Mouse (Mus musculus) stomach, embryonic 15.5 days (tissue): ENCODE measurements around the gene Ttc39a. TPM values are rescaled to one million over a fixed set of nuclear protein-coding genes. Genes with fewer than 3 reads are reported as not detected.
A peak's percentile ranks its signal among the peaks of the same experiment; 100 is the strongest.

ENCODE experiments used
- ATAC-seq: fragments of 200-750 bp; cut with Nextera tagmentation; 2 replicates; pipeline ENCODE4 v1.8.0; 2017; ENCODE audit warnings: low read depth, moderate number of reproducible peaks, moderate TSS enrichment; ENCODE audit not compliant: insufficient read depth, low FRiP score
- H3K27ac ChIP-seq: fragments of 300-500 bp; sonication (generic); 2 replicates; pipeline ENCODE4 v1.5.1; 2015; ENCODE audit warnings: mild to moderate bottlenecking, inconsistent platforms
- H3K27me3 ChIP-seq: fragments of 300-500 bp; sonication (generic); replicated peaks from 2 replicates; pipeline ENCODE4 v1.6.1; 2015; ENCODE audit warnings: inconsistent platforms
- H3K36me3 ChIP-seq: fragments of 300-500 bp; sonication (generic); 2 replicates; pipeline ENCODE4 v1.6.1; 2015; ENCODE audit warnings: inconsistent platforms
- H3K4me1 ChIP-seq: fragments of 300-500 bp; sonication (generic); 2 replicates; pipeline ENCODE4 v1.6.1; 2015; ENCODE audit warnings: inconsistent platforms
- H3K4me2 ChIP-seq: fragments of 300-500 bp; sonication (generic); 2 replicates; pipeline ENCODE4 v1.6.1; 2015; ENCODE audit warnings: mild to moderate bottlenecking, inconsistent platforms
- H3K4me3 ChIP-seq: fragments of 300-500 bp; sonication (generic); replicated peaks from 2 replicates; pipeline ENCODE4 v1.5.1; 2015; ENCODE audit warnings: inconsistent platforms
- H3K9ac ChIP-seq: fragments of 300-500 bp; sonication (generic); 2 replicates; pipeline ENCODE4 v1.6.1; 2015; ENCODE audit warnings: inconsistent platforms
- H3K9me3 ChIP-seq: fragments of 300-500 bp; sonication (generic); 2 replicates; pipeline ENCODE4 v1.6.1; 2016; ENCODE audit warnings: inconsistent platforms
- WGBS: fragments of 180-500 bp; shearing (Covaris S2); methylation state at CpG from one replicate; pipeline ENCODE4 v1.1.7; 2015; 5-methylcytosine and 5-hydroxymethylcytosine counted together
- polyA plus RNA-seq: library from polyadenylated mRNA; unstranded; fragments of >200 nt; fragmentation: Nextera tagmentation; extraction: Ambion mirVana; gene quantifications from 2 replicates; pipeline ENCODE4 v1.2.1, GENCODE M21; 2015

The Ttc39a gene
- polyA plus RNA-seq, 1 experiment from 2014 or later: 21.3 TPM

DNA sequence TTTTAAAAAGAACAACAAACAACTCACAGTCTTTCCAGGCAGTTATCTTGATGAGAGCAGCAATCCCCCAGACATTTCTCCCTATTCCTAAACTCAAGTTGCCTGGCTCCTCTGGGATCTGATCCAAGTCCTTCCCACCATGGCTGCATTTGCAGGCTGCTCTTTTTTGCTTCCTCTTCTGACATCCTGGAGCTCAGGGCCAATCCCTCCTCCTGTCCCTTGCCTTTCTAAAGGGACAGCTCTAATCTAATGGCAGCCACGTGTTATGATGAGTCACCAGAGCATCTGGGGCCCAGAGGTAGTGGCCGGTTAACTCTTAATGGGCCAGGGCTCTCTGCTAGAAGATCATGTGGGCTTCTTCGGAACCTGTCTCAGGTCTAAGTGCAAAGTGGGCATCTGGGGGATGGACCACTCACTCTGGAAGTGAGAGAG lies 353 bp upstream of the Ttc39a start:
- WGBS: 5% methylated on average over 3 of the region's 3 CpGs
- Histone ChIP-seq H3K27me3 (no peaks in the 10 kb centered on the region), H3K4me1 (peaks cover 11% of the 10 kb centered on the region)

DNA sequence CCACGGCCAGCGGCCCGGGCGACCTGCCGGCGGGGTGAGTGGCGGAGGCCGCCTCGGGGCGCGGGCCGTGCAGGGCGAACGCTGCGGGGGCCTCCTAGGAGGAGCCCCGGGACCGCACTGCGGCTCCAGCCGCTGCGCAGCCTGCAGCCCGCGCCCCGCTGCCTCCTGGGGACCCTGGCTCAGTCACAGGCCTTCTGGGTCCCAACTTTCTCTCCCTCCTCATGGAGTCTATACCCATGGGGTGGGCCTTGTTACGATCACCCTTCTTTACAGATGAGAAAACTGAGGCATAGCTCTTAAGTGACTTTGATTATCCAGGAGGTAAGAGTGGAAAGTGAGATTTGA lies 725 bp downstream of the Ttc39a start:
- Histone ChIP-seq H3K4me3 (peak overlapping the region; percentile 66), H3K27me3 (no peaks in the 10 kb centered on the region), H3K36me3 (no peaks in the 10 kb centered on the region), H3K4me1 (peaks cover 11% of the 10 kb centered on the region), H3K9me3 (no peaks in the 10 kb centered on the region), H3K4me2 (peak overlapping the region; percentile 94), H3K27ac (peak overlapping the region; percentile 74), H3K9ac (peak overlapping the region; percentile 47; the same call in 1 of the 2 replicates)
- peak; percentile 1; the same call in 1 of the 2 replicates for ATAC-seq
- 2% methylated on average over 24 of the region's 24 CpGs for WGBS

More for the DNA sequence above, 353 bp upstream of the Ttc39a start:
- Histone ChIP-seq H3K4me2 (peak overlapping the region; percentile 94), H3K9ac (no peak overlapping the region), H3K4me3 (peak overlapping the region; percentile 66), H3K9me3 (no peaks in the 10 kb centered on the region), H3K36me3 (no peaks in the 10 kb centered on the region), H3K27ac (peak overlapping the region; percentile 74)
- peak; percentile 86 for ATAC-seq

DNA sequence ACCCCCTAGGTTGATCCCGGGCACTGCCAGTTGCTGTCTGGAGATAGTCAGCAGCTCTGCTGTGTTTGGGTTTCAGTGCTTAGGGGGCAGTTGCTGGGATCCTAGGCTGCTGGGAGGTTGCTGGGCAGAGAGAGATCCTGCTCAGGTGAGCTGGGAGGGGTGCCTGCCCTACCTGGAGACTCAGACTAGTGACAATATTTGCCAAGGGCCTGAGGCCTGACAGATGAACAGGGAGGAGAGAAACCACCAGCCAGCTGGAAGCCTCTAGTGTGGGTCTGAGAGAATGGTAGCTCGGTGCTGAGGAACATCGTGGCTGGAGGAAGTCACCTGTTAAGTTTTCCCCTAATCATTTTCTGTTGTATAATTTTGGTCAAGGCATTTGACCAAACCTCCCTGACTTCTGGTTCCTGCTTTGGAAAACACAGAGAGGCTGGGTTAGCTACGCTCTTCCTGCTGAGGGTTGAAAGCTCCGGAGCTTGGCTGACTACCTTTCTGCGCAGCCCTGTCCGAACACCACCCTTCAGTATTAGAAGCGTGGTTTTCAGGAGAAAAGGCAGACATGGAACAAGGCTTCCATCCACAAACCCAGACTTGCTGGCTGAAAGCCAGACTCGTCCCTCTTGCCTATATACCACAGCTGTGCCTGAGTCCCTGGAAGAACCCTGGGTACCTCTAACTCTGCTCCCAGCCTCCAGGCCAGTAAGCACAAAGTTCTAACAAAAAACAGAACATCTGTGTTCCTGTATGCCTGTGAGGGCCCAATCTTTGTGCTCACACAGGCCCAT lies 1.5 kb downstream of the Ttc39a start:
- ATAC-seq: no peak
- Histone ChIP-seq H3K9me3 (no peaks in the 10 kb centered on the region), H3K4me3 (peak overlapping the region; percentile 66), H3K4me2 (peak overlapping the region; percentile 94), H3K27me3 (no peaks in the 10 kb centered on the region), H3K27ac (peak overlapping the region; percentile 74), H3K4me1 (peaks cover 11% of the 10 kb centered on the region), H3K9ac (no peak overlapping the region), H3K36me3 (no peaks in the 10 kb centered on the region)
- 60% methylated on average over 9 of the region's 9 CpGs for WGBS

DNA sequence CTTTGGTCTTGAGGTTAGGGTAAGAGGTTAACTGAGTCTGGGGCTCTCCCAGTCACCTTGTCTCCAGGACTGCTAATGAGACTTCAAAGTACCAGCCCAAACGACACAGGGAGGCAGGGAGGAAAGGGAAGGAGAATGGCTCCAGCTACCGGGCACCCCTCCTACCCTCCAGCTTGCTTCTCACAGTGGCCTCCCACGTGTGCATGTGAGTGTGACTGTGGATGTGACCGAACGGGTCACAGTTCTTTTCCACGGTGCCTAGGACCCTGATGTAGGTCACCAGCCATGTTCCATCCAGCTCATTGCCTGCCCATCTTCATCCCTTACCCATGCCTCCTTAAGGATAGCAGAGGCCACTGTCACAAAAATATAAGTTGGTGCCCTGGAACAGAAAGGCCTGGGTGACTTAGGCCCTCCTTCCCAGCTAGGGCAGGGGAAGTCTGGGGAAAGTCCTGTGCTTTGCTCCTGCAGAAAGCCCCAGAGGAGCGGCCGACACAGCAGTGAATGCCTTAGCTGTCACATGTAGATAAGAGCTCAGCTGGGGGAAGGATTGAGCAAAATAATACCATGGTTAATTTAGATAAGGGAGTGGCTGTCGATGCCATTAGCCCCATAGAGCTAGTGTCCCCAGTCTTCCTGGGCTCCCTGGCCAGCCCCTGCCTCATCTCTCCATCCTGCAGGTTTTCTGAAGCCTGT lies 4.4 kb downstream of the Ttc39a start:
- ATAC-seq: peak; percentile 74
- Histone ChIP-seq H3K4me1 (peaks cover 5% of the 10 kb centered on the region), H3K36me3 (no peaks in the 10 kb centered on the region), H3K27ac (peak overlapping the region; percentile 31; the same call in 1 of the 2 replicates), H3K4me2 (no peak overlapping the region), H3K9me3 (no peaks in the 10 kb centered on the region), H3K4me3 (no peak overlapping the region), H3K27me3 (no peaks in the 10 kb centered on the region), H3K9ac (no peak overlapping the region)
- WGBS: 61% methylated on average over 9 of the region's 9 CpGs

DNA sequence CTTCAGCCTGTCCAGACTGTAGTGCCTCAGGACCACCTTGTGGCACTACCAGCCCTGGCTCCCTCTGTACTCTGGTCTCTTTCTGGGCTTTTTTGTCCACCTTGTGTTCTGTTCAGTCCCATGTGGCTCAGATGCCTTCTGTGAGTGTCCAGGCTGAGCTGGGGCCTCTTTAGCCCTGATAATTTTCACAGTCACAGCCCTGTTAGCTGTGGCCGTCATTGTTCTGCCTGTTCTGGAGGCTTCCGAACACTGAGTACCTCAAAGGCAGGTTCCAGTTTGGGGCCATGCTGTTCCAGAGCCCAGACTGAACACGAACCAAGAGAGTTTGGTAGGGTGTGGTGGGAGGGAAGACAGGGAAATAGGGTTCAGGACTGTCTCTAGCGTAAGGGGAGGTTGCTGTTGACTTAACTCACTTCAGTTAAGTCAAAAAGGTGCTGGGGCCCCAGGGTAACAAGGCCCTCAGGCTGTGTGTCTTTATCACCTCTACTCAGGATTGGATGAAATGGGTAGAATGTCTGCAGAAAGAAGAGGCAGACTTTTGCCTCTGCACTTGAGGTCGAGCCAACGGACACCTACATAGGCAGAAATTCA lies 5.0 kb downstream of the Ttc39a start:
- peak; percentile 16; the same call in 1 of the 2 replicates for ATAC-seq
- Histone ChIP-seq H3K9me3 (no peaks in the 10 kb centered on the region), H3K4me2 (no peak overlapping the region), H3K27me3 (no peaks in the 10 kb centered on the region), H3K9ac (no peak overlapping the region), H3K27ac (peak overlapping the region; percentile 31; the same call in 1 of the 2 replicates), H3K36me3 (no peaks in the 10 kb centered on the region), H3K4me3 (no peak overlapping the region), H3K4me1 (peaks cover 5% of the 10 kb centered on the region; the same call in 1 of the 2 replicates)
- WGBS: 70% methylated on average over 6 of the region's 6 CpGs

DNA sequence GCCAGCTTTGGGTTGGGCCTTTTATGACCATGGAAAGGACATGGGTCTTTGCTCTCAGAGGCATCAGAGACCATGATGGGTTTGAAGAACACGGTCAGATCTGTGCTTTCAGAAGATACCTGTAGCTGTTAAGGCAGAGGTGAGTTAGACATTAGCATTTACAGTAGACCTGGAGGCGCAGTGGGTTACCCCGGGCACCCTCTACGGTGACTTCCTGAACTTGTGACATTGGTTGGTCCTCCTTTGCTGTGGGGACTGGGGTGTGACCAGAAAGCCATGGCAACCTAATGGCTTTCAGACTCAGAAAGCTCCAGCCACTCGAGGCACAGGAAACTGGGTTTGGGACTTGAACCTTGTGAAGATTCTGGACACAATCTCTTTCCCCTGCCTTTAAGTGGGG lies 5.8 kb downstream of the Ttc39a start:
- peaks cover 5% of the 10 kb centered on the region; the same call in 1 of the 2 replicates for H3K4me1 ChIP-seq
- no peak for ATAC-seq
- no peak overlapping the region for H3K27ac ChIP-seq
- H3K36me3 ChIP-seq: no peaks in the 10 kb centered on the region
- no peaks in the 10 kb centered on the region for H3K9me3 ChIP-seq
- H3K9ac ChIP-seq: no peak overlapping the region
- no peak overlapping the region for H3K4me2 ChIP-seq
- no peak overlapping the region for H3K4me3 ChIP-seq
- no peaks in the 10 kb centered on the region for H3K27me3 ChIP-seq
- WGBS: 86% methylated on average over 5 of the region's 5 CpGs

DNA sequence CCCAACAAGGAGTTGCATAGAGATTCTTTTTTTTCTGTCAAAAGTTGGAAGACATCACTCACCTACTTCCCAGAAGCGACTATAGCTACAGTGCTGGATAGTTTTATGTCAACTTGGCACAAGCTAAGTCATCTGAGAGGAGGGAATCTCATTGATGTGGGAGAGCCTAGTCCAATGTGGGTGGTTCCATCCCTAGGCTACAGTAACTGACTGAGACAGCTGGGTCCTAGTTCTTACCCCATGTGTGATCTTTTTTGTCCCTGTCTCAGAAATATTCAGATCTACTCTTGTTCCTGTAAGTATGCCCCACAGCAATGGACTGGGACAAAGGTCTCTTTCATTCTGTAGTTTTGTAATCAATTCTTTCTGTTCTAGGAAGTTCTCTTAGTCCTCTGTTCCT lies 11.6 kb downstream of the Ttc39a start:
- no peak for ATAC-seq

DNA sequence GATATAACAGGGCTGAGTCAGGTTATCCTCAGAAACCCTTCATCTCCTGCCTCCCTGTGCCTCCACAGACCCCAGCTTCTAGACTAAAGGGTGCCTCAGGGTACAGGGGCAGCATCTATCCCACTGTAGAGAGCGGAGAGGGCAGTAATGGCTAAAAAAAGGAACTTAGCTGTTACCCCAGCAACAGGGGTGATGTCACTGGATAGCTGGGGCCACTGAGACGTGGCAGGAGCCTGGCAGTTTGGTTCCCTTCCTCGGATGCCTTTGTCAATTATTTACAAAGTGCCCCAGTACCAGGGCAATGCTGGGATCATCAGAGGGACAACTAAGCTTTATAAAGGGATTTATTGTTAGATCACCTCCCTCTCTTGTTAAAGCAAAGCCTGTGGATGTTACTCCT lies 12.6 kb downstream of the Ttc39a start:
- no peaks in the 10 kb centered on the region for H3K36me3 ChIP-seq
- H3K4me3 ChIP-seq: no peak overlapping the region
- no peaks in the 10 kb centered on the region for H3K4me1 ChIP-seq
- WGBS: 28% methylated on average over 3 of the region's 3 CpGs
- no peaks in the 10 kb centered on the region for H3K27me3 ChIP-seq
- no peaks in the 10 kb centered on the region for H3K9me3 ChIP-seq
- H3K4me2 ChIP-seq: no peak overlapping the region
- ATAC-seq: no peak
- H3K9ac ChIP-seq: no peak overlapping the region
- H3K27ac ChIP-seq: no peak overlapping the region

More for the DNA sequence above, 11.6 kb downstream of the Ttc39a start:
- H3K36me3 ChIP-seq: no peaks in the 10 kb centered on the region
- H3K9me3 ChIP-seq: no peaks in the 10 kb centered on the region
- 66% methylated on average over 1 of the region's 1 CpGs for WGBS
- H3K27ac ChIP-seq: no peak overlapping the region
- no peaks in the 10 kb centered on the region for H3K4me1 ChIP-seq
- H3K9ac ChIP-seq: no peak overlapping the region
- no peaks in the 10 kb centered on the region for H3K27me3 ChIP-seq
- H3K4me2 ChIP-seq: no peak overlapping the region
- H3K4me3 ChIP-seq: no peak overlapping the region

DNA sequence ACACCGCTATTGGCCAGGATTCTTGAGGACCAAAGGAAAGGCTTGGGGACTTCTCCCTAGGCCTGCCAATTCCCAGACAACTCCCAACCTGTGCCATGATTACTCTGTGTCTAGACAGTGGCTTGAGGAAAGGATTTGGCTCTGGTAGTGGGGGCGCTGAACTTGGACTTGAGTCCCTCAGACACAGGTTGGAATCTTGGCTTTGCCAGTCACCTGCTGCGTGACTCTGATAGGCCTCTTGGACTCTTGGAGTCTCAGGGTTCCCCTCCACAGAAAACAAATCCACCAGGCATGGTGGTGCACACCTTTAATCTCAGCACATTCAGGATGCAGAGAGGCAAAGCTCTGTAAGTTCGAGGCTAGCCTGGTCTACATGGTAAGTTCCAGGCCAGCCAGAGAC lies 13.1 kb downstream of the Ttc39a start:
- 90% methylated on average over 4 of the region's 4 CpGs for WGBS
- Histone ChIP-seq H3K36me3 (no peaks in the 10 kb centered on the region), H3K4me1 (no peaks in the 10 kb centered on the region), H3K4me2 (no peak overlapping the region), H3K9me3 (no peaks in the 10 kb centered on the region), H3K27me3 (no peaks in the 10 kb centered on the region), H3K9ac (no peak overlapping the region), H3K27ac (no peak overlapping the region), H3K4me3 (no peak overlapping the region)
- ATAC-seq: no peak

DNA sequence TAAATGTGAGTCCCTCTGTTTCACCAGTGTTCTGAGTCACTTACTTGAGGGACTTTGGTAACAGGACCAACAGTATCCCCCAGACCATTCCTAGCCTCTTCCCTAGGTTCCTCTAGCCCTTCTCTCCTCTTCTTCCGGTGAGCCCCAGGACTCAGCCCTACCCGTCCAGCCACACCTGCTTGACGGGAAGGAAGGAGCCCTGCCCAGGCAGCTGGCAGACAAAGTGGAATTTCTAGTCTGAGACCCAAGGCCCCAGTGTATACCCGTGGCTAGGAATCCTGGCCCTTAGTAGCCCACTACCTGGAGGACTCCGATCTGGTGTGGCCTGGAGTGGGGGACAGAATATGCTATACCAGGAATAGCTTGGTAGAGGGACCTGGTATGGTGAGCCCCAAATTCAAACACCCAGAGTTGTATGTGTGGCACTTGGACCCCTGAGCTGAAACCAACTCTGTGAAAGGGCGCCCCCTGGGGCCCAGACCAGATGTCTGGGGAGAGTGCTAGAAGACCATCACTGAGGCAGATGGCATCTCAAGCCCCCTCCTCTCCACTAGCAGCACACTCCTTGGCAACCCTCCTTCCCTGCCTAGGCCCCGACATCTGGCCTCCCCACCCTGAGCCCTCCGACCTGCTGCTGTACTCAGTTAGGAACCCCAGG lies 13.8 kb downstream of the Ttc39a start:
- Histone ChIP-seq H3K9ac (no peak overlapping the region), H3K27me3 (no peaks in the 10 kb centered on the region), H3K4me2 (no peak overlapping the region), H3K4me1 (no peaks in the 10 kb centered on the region), H3K4me3 (no peak overlapping the region), H3K36me3 (no peaks in the 10 kb centered on the region), H3K9me3 (no peaks in the 10 kb centered on the region), H3K27ac (no peak overlapping the region)
- peak; percentile 36; the same call in 1 of the 2 replicates for ATAC-seq
- 70% methylated on average over 8 of the region's 8 CpGs for WGBS

DNA sequence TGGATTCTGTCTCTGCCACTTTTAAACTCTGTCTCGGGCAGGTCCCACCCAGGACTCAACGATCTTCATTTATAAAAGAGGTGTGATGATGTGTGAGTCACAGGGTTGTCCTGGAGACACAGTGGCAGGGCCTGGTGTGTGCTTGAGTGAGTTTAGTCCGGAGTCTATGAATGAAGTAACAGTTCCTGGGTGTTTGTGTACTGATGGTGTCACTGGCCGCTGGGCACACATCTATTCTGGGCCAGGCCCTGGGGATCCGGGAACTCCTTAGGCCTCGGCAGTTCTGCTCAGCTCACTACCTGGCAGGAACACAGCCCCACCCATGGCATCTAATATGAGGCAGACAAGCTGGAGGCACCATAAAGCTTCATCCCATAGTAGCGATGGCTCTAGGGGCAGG lies 15.2 kb downstream of the Ttc39a start:
- Histone ChIP-seq H3K4me2 (no peak overlapping the region), H3K4me1 (no peaks in the 10 kb centered on the region), H3K36me3 (no peaks in the 10 kb centered on the region), H3K9me3 (no peaks in the 10 kb centered on the region), H3K9ac (no peak overlapping the region), H3K4me3 (no peak overlapping the region), H3K27me3 (no peaks in the 10 kb centered on the region), H3K27ac (no peak overlapping the region)
- peak; percentile 51 for ATAC-seq
- 76% methylated on average over 7 of the region's 7 CpGs for WGBS
